Mouse (Mus musculus): ENCODE results near the gene Azi2.
A peak's percentile ranks its signal among the peaks of the same experiment; 100 is the strongest.

Gene Azi2

GRCm38 (mm10) chr9:118040218-118041021, at the start of gene Azi2:
Gene Azi2, plus strand, starts transcription at chr9:118040499.
- peak; percentile 95 for DNase-seq (ENCODE audit: low spot score)

DNA sequence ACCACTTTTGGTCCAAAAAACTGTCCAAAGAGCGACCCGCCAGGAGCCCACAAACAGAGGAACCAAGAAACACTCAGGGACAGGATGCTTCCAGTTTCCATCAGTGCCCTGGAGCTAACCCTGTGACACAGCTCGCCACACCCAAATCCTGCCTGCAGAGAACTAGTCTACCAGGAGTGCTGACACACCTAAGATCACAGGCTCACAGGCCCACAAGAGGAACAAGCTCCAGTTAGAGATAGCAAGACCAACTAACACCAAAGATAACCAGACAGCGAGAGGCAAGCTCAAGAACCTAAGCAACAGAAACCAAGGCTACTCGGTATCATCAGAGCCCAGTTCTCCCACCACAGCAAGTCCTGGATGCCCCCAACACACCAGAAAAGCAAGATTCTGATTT, 43.7 kb upstream of the Azi2 start:
- no peak for DNase-seq (ENCODE audit: low spot score)

DNA sequence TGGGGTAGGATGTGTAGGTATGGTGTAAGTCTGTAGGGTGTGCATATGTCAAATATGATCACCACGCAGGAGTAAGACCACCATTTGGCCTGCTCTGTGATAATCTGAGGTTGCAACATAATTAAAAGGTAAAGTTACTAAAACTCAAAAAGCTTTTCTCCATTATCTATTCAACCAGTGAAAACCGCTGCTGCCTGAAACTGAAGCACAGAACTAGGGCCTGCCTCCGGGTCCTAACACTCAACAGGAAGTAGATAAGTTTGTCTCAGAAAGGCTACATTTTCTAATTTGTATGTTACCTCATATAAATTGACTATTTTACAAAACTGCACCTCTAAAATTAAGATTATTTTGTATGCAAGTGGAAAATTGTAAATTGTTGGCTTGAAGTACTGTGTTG, 38.8 kb upstream of the Azi2 start:
- DNase-seq (ENCODE audit: low spot score) = no peak

DNA sequence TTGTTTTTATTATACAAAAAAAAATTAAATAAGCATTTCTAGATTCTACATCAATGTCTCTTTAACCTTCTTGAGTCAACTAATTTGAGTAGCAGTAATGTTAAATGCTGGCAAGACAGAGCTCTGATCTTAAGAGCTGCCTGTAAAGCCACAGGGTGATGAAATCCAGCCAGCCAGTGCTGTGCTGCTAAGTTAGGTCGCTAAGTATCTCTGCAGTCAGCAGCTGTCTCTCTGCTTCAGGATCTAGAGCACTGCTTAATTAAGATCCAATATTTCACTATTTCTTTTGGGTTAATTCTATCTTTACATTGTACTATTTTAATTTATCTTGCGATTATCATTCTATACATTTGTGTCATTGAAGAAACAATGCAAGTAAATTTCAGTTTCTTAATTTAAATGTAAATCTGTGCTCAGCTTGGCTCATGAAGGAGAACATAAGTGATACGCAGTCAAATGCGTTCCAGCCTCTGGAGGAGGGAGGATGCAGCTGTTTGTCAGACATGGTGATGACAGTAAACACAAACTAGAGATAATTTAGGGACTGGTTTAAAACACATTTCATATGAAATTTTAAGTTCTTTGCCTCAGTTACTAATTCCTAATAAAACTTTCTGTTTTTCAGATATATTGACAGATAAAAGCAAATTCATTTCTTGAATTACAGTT, 36.9 kb upstream of the Azi2 start:
- no peak for DNase-seq (ENCODE audit: low spot score)

- no peak for DNase-seq (ENCODE audit: low spot score)
These were observed 36.4 kb upstream of the Azi2 start for GRCm38 (mm10) chr9:118003937-118004336.

- DNase-seq (ENCODE audit: low spot score) = no peak
These were observed 27.4 kb upstream of the Azi2 start for GRCm38 (mm10) chr9:118012928-118013327.

DNA sequence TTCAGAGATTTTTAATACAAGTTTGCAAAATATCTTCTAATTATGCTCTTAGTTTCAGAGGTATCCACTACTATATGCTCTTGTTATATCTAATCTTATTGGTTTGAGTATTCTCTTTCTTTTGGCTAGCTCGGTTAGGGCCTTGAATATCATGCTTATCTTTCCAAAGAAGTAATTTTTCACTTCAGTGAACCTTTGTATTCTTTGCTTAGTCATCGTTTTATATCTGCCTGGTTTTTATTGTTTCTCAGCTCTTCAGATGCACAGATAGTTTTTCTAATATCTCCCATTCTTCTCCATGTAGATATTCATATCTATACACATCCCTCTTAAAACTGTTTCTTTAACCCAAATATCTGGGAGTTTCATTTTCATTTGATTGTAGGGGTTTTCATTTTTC, 15.3 kb upstream of the Azi2 start:
- DNase-seq (ENCODE audit: low spot score) = no peak

DNA sequence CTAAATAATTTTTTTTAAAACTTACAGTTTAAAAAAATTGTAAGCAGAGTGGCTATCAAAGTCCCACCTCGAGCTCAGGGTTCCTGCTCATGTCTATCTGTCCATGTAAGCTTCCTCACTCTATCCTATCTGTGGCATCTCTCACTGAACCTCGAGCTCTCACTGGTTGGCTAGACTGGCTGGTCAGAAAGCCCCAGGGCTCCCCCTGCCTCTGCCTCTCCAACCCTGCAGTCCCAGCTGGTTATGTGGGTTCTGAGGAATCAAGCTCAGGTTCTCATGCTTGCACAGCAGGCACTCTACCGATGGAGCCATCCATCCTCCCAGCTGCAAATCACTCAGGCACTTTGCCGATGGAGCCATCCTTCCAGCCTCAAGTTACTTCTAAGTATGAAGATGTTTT, 10.8 kb upstream of the Azi2 start:
- DNase-seq (ENCODE audit: low spot score) = no peak

DNA sequence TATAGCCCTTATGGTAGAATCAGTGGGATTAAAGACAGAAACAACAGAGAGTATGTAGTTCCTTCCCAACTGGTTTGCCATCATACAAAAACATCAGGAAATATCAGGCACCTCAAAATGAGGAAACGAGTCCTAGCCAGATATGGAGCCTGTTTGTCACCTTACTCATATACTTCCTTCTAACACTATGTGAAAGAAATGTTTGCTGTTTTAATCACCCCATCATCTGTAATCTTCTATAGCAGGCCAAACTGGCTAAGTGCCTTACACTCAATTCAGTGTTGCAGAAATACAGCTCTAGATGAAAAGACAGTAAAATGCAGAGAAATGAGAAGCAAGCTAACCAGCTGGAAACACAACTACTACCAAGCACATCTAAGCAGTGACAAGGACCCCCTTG, 10.0 kb upstream of the Azi2 start:
- no peak for DNase-seq (ENCODE audit: low spot score)

DNA sequence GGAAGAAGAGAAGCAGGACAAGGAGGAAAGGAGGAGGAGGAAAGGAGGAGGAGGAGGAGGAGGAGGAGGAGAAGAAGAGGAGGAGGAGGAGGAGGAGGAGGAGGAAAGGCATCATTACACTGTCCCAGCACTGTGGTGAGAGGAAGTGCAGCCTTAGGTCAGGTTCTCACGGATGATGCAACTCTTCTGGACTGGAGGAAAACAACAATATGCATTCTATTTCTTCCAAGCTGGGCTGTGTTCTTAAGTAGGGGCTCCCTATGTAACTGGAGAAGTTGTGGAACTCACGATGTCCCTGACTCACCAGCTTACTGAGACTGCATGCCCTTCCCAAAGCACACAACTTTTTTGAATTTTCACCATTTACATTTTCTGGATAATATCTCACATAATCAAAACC, 8.6 kb upstream of the Azi2 start:
- no peak for DNase-seq (ENCODE audit: low spot score)

- DNase-seq (ENCODE audit: low spot score) = no peak
These were observed 5.3 kb upstream of the Azi2 start for GRCm38 (mm10) chr9:118034990-118035389.

GRCm38 (mm10) chr9:118041022-118041400, 712 bp downstream of the Azi2 start:
- DNase-seq (ENCODE audit: low spot score) = no peak

DNA sequence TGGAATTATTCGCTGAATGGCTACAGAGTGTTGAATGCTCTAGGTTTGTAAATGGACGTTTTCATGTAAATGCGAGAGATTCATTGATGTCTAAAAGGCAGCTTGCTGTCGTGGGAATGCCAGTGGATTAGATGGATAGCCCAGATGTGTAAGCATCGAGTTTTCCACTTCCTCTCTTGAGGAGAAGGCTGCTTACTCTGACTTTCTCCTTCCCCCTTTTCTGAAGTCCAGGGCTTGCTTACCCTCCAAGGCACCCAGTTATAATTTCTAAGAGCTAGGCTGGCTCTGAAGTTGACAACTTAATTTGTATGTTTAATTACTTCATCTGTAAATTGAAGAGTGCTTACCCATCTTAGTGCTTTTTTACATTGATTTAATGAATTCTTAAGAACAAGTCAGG, 1.3 kb downstream of the Azi2 start:
- no peak for DNase-seq (ENCODE audit: low spot score)

DNA sequence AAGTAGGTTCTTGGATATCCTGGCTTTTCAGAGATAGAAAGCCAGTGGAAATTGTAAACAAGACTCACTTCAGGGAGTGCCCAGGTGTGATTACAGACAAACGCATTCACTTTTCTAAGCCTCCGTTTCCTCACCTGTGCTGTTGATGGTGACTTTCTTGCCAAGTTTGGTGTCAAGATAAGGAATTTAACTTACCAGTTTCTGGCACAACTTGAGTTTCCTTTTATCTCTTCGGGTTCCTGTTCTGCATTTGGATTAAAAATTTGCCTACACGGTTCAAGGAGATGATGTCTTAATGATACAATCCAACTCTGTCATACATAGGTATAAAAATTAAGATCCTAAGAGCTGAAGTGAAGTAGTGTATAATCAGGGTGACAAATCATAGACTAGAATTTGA, 2.4 kb downstream of the Azi2 start:
- DNase-seq (ENCODE audit: low spot score) = no peak

DNA sequence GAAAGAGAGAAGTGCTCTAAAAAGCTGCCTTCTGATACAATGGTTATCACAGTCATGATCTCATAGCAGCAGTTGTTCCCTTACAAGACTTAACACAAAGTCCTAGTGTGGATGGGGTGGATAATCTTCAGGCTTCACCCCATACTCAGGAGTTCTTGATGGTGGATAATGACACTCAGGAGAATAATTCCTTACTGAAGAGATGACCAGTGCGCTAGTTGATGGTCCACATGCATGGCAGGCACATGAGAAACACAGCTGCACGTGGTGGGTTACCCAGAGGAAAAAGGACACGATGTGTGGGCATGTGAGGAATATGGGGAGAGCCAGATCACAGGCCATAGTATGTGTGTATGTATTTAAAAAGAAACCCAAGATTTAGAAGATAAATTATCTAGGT, 3.3 kb downstream of the Azi2 start:
- DNase-seq (ENCODE audit: low spot score) = no peak

- DNase-seq (ENCODE audit: low spot score) = no peak
These were observed 4.8 kb downstream of the Azi2 start for GRCm38 (mm10) chr9:118045011-118045533.

- no peak for DNase-seq (ENCODE audit: low spot score)
These were observed 13.0 kb downstream of the Azi2 start for GRCm38 (mm10) chr9:118053286-118053685.

- DNase-seq (ENCODE audit: low spot score) = no peak
These were observed 18.8 kb downstream of the Azi2 start for GRCm38 (mm10) chr9:118059101-118059500.

DNA sequence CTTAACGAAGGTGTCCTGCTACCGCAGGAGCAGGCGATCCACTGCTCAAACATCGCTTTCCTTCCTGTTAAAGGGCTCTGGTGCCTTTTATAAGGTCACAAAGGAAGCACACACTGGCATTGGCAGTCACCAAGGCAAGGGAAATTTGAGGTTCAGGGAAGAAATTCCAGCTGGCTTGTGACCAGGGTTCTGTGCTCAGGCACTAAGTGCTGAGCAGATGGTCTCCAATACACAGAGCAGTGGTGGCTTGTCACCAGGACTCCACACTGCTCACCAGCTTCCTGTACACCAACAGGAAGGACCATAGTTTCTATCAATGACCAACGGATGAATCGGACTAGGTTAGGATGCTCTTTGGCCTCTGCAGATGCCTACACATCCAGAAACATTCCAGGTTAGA, 30.1 kb downstream of the Azi2 start:
- no peak for DNase-seq (ENCODE audit: low spot score)

DNA sequence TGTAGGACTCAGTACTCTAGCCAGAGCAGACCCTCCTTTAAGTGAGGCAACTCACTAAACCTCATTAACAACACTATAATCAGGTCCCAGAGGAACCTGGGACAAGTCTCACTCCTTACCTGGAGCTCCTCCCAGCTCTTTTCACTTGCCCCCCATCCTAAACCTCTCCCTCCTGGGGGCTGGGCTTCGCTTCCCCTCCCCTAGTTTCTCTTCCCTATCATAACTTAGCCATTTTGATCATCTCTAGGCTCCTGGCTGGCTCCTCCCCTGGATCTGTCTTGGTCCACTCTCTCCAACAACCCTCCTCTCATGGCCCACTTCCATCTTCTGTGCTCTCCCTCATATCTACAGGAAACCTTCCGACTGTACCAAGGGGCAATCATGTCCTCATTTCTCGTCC, 31.0 kb downstream of the Azi2 start:
- no peak for DNase-seq (ENCODE audit: low spot score)

- DNase-seq (ENCODE audit: low spot score) = no peak
These were observed 31.8 kb downstream of the Azi2 start for GRCm38 (mm10) chr9:118072101-118072500.

DNA sequence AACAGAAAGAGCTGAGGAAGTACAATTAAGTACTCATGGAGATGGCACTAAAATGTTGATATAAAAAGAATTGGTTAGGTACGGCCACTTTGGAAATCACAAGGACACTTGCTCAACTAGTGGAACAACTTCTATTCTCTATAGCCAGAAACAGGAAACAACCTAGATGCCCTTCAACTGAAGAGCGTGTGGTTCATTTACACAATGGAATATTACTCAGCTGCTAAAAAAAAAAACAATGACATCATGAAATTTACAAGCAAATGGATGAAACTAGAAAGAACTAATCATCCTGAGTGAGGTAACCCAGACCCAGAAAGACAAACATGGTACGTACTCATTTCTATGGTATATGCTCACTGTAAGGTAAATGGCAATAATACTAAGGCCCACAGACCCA, 33.1 kb downstream of the Azi2 start:
- DNase-seq (ENCODE audit: low spot score) = no peak

GRCm38 (mm10) chr9:118082575-118083431, 42.5 kb downstream of the Azi2 start:
- DNase-seq (ENCODE audit: low spot score) = no peak
